Mouse (Mus musculus) CH12.LX (cell line): ENCODE measurements around the gene Dnah11.

Experiments used
- CTCF ChIP-seq, 2 experiments: IDR thresholded peaks in 1 of 2; conservative IDR thresholded peaks in 1 of 2; 2 replicates each; pipeline ENCODE4 v1.5.1; 2011 to 2012; ENCODE audit warnings: low read depth in 2 of 2, low read length in 2 of 2, improper control_type of control experiment in 1 of 2, inconsistent platforms in 1 of 2, mild to moderate bottlenecking in 1 of 2, moderate library complexity in 1 of 2
- MXI1 ChIP-seq: IDR thresholded peaks from 2 replicates; pipeline ENCODE4 v1.6.1; 2011; ENCODE audit warnings: mild to moderate bottlenecking, low read depth, low read length, improper control_type of control experiment

DNA sequence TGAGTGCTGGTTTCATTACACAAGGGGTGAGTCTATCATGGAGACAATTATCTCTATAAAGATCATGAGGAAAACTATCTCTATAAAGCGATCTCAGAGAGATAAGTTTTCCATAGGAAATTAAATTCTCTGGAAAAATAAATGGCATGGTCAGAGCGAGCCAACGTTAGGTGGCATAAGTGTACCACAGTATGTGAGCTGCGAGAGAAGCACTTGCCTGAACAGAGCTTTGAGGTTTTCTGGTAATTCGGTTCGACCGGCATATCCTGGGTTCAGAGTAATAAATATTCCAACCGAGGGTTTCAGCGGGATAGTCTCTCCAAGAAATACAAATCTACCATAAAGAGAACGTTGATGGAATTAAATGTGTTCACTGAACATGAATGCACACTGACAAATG is 142.0 kb downstream of the Dnah11 start:
- TF ChIP-seq MXI1 (no peak), CTCF (conservative IDR thresholded peaks at IDR 0.05 in 1 of 2, IDR thresholded peaks at IDR 0.05 in 1 of 2; ENCODE audit: low read depth in 2 of 2, low read length in 2 of 2) (no peak)
